Mouse (Mus musculus) G1E (cell line): ENCODE data around the gene Cirbp.

ENCODE experiments used
- CTCF ChIP-seq: IDR thresholded peaks from 2 replicates; pipeline ENCODE4 v1.5.1; 2012; ENCODE audit warnings: low read depth, low read length, inconsistent platforms, mixed read lengths
- POLR2AphosphoS5 ChIP-seq: IDR thresholded peaks from 2 replicates; pipeline ENCODE4 v1.6.1; 2012; ENCODE audit warnings: low read depth, low read length, inconsistent platforms; ENCODE audit not compliant: insufficient replicate concordance

DNA sequence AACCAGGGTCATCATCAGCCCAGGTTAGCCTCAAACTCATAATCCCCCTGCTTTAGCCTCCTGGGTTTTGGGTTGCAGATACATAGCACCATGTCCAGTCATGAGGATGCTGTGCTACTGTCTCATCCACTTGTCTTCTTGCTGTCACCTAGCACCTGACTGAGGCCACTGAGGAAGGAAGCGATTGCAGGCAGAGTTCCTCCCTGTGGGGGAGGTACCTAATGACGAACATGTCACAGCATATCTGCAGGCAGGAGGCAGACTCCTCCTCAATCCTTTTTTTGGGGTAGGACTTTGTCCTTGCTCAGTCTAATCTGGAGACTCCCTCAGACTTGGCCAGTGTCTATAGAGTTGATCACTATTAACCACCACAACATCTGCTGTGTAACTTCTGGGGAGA, 44.1 kb upstream of the Cirbp start:
- no peak for TF ChIP-seq CTCF
- TF ChIP-seq POLR2AphosphoS5, result no peak
